Mouse (Mus musculus) lung, postnatal 25 days (tissue): ENCODE measurements at regions not wholly inside any gene's neighbourhood (a gene's known extent, or its start where the extent isn't known, plus 50 kb on each side); places are given as distances from the start of the nearest gene placed in this dataset.

ENCODE experiments used
- DNase-seq: peaks from one replicate; pipeline ENCODE4 v3.0.0; 2022; ENCODE audit warnings: low spot score

GRCm38 (mm10) chr14:102882281-102882680 is 100.2 kb downstream of the Kctd12 start:
- no peak for DNase-seq

- no peak for DNase-seq
These were observed 101.8 kb downstream of the Kctd12 start for GRCm38 (mm10) chr14:102880658-102881083.

GRCm38 (mm10) chr14:102878572-102878971 is 103.9 kb downstream of the Kctd12 start:
- no peak for DNase-seq

- DNase-seq: no peak
These were observed 114.3 kb downstream of the Kctd12 start for GRCm38 (mm10) chr14:102868160-102868559.

- DNase-seq: no peak
These were observed 114.7 kb downstream of the Kctd12 start for GRCm38 (mm10) chr14:102867697-102868096.

- DNase-seq: peak; percentile 55
These were observed 115.9 kb downstream of the Kctd12 start for GRCm38 (mm10) chr14:102866511-102866910.

GRCm38 (mm10) chr14:102861694-102862093 is 120.7 kb downstream of the Kctd12 start:
- DNase-seq: no peak

GRCm38 (mm10) chr14:102859361-102859871 is 123.0 kb downstream of the Kctd12 start:
- DNase-seq: peak; percentile 31

GRCm38 (mm10) chr14:102855264-102855840 is 127.1 kb downstream of the Kctd12 start:
- no peak for DNase-seq

- no peak for DNase-seq
These were observed 138.7 kb downstream of the Kctd12 start for GRCm38 (mm10) chr14:102843700-102844099.

- DNase-seq: no peak
These were observed 144.8 kb downstream of the Kctd12 start for GRCm38 (mm10) chr14:102837602-102838001.

GRCm38 (mm10) chr14:102835118-102835769 is 147.2 kb downstream of the Kctd12 start:
- no peak for DNase-seq

- DNase-seq: no peak
These were observed 154.0 kb downstream of the Kctd12 start for GRCm38 (mm10) chr14:102828442-102828841.

GRCm38 (mm10) chr14:102827756-102828384 is 154.6 kb downstream of the Kctd12 start:
- DNase-seq: no peak

- DNase-seq: no peak
These were observed 156.9 kb downstream of the Kctd12 start for GRCm38 (mm10) chr14:102825525-102825924.

- no peak for DNase-seq
These were observed 161.8 kb downstream of the Kctd12 start for GRCm38 (mm10) chr14:102820663-102821062.

GRCm38 (mm10) chr14:102811678-102812081 is 170.8 kb downstream of the Kctd12 start:
- DNase-seq: no peak

- DNase-seq: no peak
These were observed 171.4 kb downstream of the Kctd12 start for GRCm38 (mm10) chr14:102811022-102811421.

- peak; percentile 65 for DNase-seq
These were observed 172.1 kb downstream of the Kctd12 start for GRCm38 (mm10) chr14:102810121-102810921.

GRCm38 (mm10) chr14:102805936-102806923 is 176.2 kb downstream of the Kctd12 start:
- peak; percentile 39 for DNase-seq

- DNase-seq: no peak
These were observed 186.8 kb downstream of the Kctd12 start for GRCm38 (mm10) chr14:102795676-102796075.
